Mouse (Mus musculus): ENCODE results near the gene Olfr1181. TPM values are rescaled to one million over a fixed set of nuclear protein-coding genes. Genes with fewer than 3 reads are reported as not detected.

The Olfr1181 gene
- polyA plus RNA-seq (2014; fragmentation: Illumina TruSeq; extraction: RNeasy Lipid Tissue Mini Kit (QIAGEN cat#74804); ENCODE audit: low read depth, low replicate concordance), result not detected

GRCm38 (mm10) chr2:88426071-88426470 is at the start of gene Olfr1181:
Gene Olfr1181 (minus strand): TSS chr2:88426171.

GRCm38 (mm10) chr2:88454567-88454966 is 28.6 kb upstream of the Olfr1181 start, which contains the start of gene Olfr1183:
Gene Olfr1183 (plus strand): TSS chr2:88454867.

GRCm38 (mm10) chr2:88449031-88449430 is 23.1 kb upstream of the Olfr1181 start, which contains the start of gene Gm13757:
Gene Gm13757 (minus strand): TSS chr2:88449131.

GRCm38 (mm10) chr2:88419051-88419450 is 6.9 kb downstream of the Olfr1181 start, which contains the start of gene Olfr1180:
Gene Olfr1180 (minus strand): TSS chr2:88419151.

GRCm38 (mm10) chr2:88406353-88406752 is 19.6 kb downstream of the Olfr1181 start, which contains the start of gene Olfr1179:
Gene Olfr1179 (minus strand): TSS chr2:88406453.

GRCm38 (mm10) chr2:88386762-88387161 is 39.2 kb downstream of the Olfr1181 start, which contains the start of gene Olfr1178:
Gene Olfr1178 (plus strand): TSS chr2:88387062.

Other genes starting within 250 kb of the Olfr1181 start
- gene Olfr1168, start 244.3 kb downstream of the Olfr1181 start, polyA plus RNA-seq (2014; fragmentation: Illumina TruSeq; extraction: RNeasy Lipid Tissue Mini Kit (QIAGEN cat#74804); ENCODE audit: low read depth, low replicate concordance), result not detected
- not detected for gene Olfr1170, start 197.8 kb downstream of the Olfr1181 start, polyA plus RNA-seq (2014; fragmentation: Illumina TruSeq; extraction: RNeasy Lipid Tissue Mini Kit (QIAGEN cat#74804); ENCODE audit: low read depth, low replicate concordance)
- gene Olfr1173, start 146.3 kb downstream of the Olfr1181 start, polyA plus RNA-seq (2014; fragmentation: Illumina TruSeq; extraction: RNeasy Lipid Tissue Mini Kit (QIAGEN cat#74804); ENCODE audit: low read depth, low replicate concordance), result not detected
- gene Olfr1174-ps, start 111.0 kb downstream of the Olfr1181 start, polyA plus RNA-seq (2014; fragmentation: Illumina TruSeq; extraction: RNeasy Lipid Tissue Mini Kit (QIAGEN cat#74804); ENCODE audit: low read depth, low replicate concordance), result not detected
- gene Olfr1175-ps, start 99.0 kb downstream of the Olfr1181 start, polyA plus RNA-seq (2014; fragmentation: Illumina TruSeq; extraction: RNeasy Lipid Tissue Mini Kit (QIAGEN cat#74804); ENCODE audit: low read depth, low replicate concordance), result not detected
- gene Olfr1176, start 89.5 kb downstream of the Olfr1181 start, polyA plus RNA-seq (2014; fragmentation: Illumina TruSeq; extraction: RNeasy Lipid Tissue Mini Kit (QIAGEN cat#74804); ENCODE audit: low read depth, low replicate concordance), result not detected
- not detected for gene Olfr1177-ps, start 79.7 kb downstream of the Olfr1181 start, polyA plus RNA-seq (2014; fragmentation: Illumina TruSeq; extraction: RNeasy Lipid Tissue Mini Kit (QIAGEN cat#74804); ENCODE audit: low read depth, low replicate concordance)
- gene Olfr1178, start 39.1 kb downstream of the Olfr1181 start, polyA plus RNA-seq (2014; fragmentation: Illumina TruSeq; extraction: RNeasy Lipid Tissue Mini Kit (QIAGEN cat#74804); ENCODE audit: low read depth, low replicate concordance), result not detected
- not detected for gene Olfr1179, start 19.7 kb downstream of the Olfr1181 start, polyA plus RNA-seq (2014; fragmentation: Illumina TruSeq; extraction: RNeasy Lipid Tissue Mini Kit (QIAGEN cat#74804); ENCODE audit: low read depth, low replicate concordance)
- not detected for gene Olfr1180, start 7.0 kb downstream of the Olfr1181 start, polyA plus RNA-seq (2014; fragmentation: Illumina TruSeq; extraction: RNeasy Lipid Tissue Mini Kit (QIAGEN cat#74804); ENCODE audit: low read depth, low replicate concordance)
- gene Gm13757, start 23.0 kb upstream of the Olfr1181 start, polyA plus RNA-seq (2014; fragmentation: Illumina TruSeq; extraction: RNeasy Lipid Tissue Mini Kit (QIAGEN cat#74804); ENCODE audit: low read depth, low replicate concordance), result not detected
- not detected for gene Olfr1183, start 28.7 kb upstream of the Olfr1181 start, polyA plus RNA-seq (2014; fragmentation: Illumina TruSeq; extraction: RNeasy Lipid Tissue Mini Kit (QIAGEN cat#74804); ENCODE audit: low read depth, low replicate concordance)
- gene Olfr1184, start 57.4 kb upstream of the Olfr1181 start, polyA plus RNA-seq (2014; fragmentation: Illumina TruSeq; extraction: RNeasy Lipid Tissue Mini Kit (QIAGEN cat#74804); ENCODE audit: low read depth, low replicate concordance), result not detected
- gene Olfr1185-ps1, start 67.1 kb upstream of the Olfr1181 start, polyA plus RNA-seq (2014; fragmentation: Illumina TruSeq; extraction: RNeasy Lipid Tissue Mini Kit (QIAGEN cat#74804); ENCODE audit: low read depth, low replicate concordance), result not detected
- not detected for gene Olfr1186, start 92.4 kb upstream of the Olfr1181 start, polyA plus RNA-seq (2014; fragmentation: Illumina TruSeq; extraction: RNeasy Lipid Tissue Mini Kit (QIAGEN cat#74804); ENCODE audit: low read depth, low replicate concordance)
- not detected for gene Olfr1188, start 130.8 kb upstream of the Olfr1181 start, polyA plus RNA-seq (2014; fragmentation: Illumina TruSeq; extraction: RNeasy Lipid Tissue Mini Kit (QIAGEN cat#74804); ENCODE audit: low read depth, low replicate concordance)
- not detected for gene Olfr1189, start 160.3 kb upstream of the Olfr1181 start, polyA plus RNA-seq (2014; fragmentation: Illumina TruSeq; extraction: RNeasy Lipid Tissue Mini Kit (QIAGEN cat#74804); ENCODE audit: low read depth, low replicate concordance)
- gene Olfr1191-ps1, start 214.4 kb upstream of the Olfr1181 start, polyA plus RNA-seq (2014; fragmentation: Illumina TruSeq; extraction: RNeasy Lipid Tissue Mini Kit (QIAGEN cat#74804); ENCODE audit: low read depth, low replicate concordance), result not detected
- not detected for gene Olfr1192-ps1, start 222.3 kb upstream of the Olfr1181 start, polyA plus RNA-seq (2014; fragmentation: Illumina TruSeq; extraction: RNeasy Lipid Tissue Mini Kit (QIAGEN cat#74804); ENCODE audit: low read depth, low replicate concordance)
- not detected for gene Olfr1193, start 249.5 kb upstream of the Olfr1181 start, polyA plus RNA-seq (2014; fragmentation: Illumina TruSeq; extraction: RNeasy Lipid Tissue Mini Kit (QIAGEN cat#74804); ENCODE audit: low read depth, low replicate concordance)